Comparison of ENCODE assay signal across 8 mouse cellular contexts in the genomic region with DNA sequence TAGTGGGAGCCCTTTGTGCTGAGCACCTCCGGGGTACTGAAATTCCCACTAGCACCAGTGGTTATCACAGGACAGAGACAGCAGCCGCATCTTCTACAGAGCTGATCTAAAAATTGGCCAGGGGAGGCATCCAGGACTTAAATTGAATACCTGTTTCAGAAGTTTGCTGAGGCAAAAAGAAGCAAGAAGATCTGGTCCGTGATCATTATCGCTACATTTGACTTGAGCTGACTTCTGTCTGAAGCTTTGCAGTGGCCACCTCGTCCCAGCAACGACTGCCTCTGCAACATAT.
DNase-seq lines count a peak whose midpoint lies in the region; ATAC-seq and TF ChIP-seq lines count a peak whose summit lies in the region.

No protein-coding gene starts in this region.

- H3K27me3 ChIP-seq in heart, adult 2 months (ENCODE audit: control insufficient read depth, insufficient read depth, low read length): no peaks in the 10 kb centered on the region
- H3K27me3 ChIP-seq in neural tube, embryonic 11.5 days (ENCODE audit: control insufficient read depth, insufficient read depth, low read length): no peaks in the 10 kb centered on the region
- H3K27me3 ChIP-seq in liver, embryonic 13.5 days: no peaks in the 10 kb centered on the region

- H3K4me3 ChIP-seq in heart, adult 2 months: peak overlapping the region; percentile 46; the same call in 1 of the 2 replicates
- H3K4me3 ChIP-seq in neural tube, embryonic 11.5 days (ENCODE audit: low read depth, low read length): peak overlapping the region; percentile 34; the same call in 1 of the 2 replicates
- H3K4me3 ChIP-seq in liver, embryonic 13.5 days (replicated peaks): no peak overlapping the region

- no peaks in the 10 kb centered on the region for H3K36me3 ChIP-seq in heart, adult 2 months (ENCODE audit: control insufficient read depth, insufficient read depth, low read length)
- no peaks in the 10 kb centered on the region for H3K36me3 ChIP-seq in neural tube, embryonic 11.5 days (ENCODE audit: control insufficient read depth, insufficient read depth, low read length)
- H3K36me3 ChIP-seq in liver, embryonic 13.5 days: no peaks in the 10 kb centered on the region

- no peak for TF ChIP-seq POLR2A in heart, adult 2 months (IDR thresholded peaks at IDR 0.05; ENCODE audit: insufficient read depth, low read depth, low read length)

- no peak for TF ChIP-seq CTCF in heart, adult 2 months (IDR thresholded peaks at IDR 0.05)

- no peak for DNase-seq in heart, adult 2 months
- no peak for DNase-seq in heart, postnatal 10 days
- DNase-seq in neural tube, embryonic 11.5 days (ENCODE audit: low spot score): no peak
- no peak for DNase-seq in neural tube, embryonic 10.5 days (ENCODE audit: extremely low spot score, low spot score)
- no peak for DNase-seq in liver, embryonic 13.5 days
- DNase-seq in cerebellum, adult 9-10 months: no peak
- DNase-seq in layer of hippocampus, postnatal 36 days: no peak
- no peak for DNase-seq in ovary, adult 18-20 months (ENCODE audit: low spot score)

- intact Hi-C loops in heart, adult 2 months (cut with DNase I): loop anchor here (5.0 to 10.0 kb wide), 4 partner anchors 63 to 1660 kb away; a partner anchor contains a TSS
- intact Hi-C loops in heart, postnatal 10 days (cut with DNase I): loop anchor here (5.0 kb wide), 2 partner anchors 50 to 80 kb away; no protein-coding TSS in a partner anchor

- H3K79me2 ChIP-seq in heart, adult 2 months (replicated peaks; ENCODE audit: control insufficient read depth, insufficient read depth, low read length): no peaks in the 10 kb centered on the region

- no peak for ATAC-seq in neural tube, embryonic 11.5 days (ENCODE audit: insufficient read depth, low FRiP score, low TSS enrichment)
- no peak for ATAC-seq in liver, embryonic 13.5 days (ENCODE audit: low read depth)

- H3K4me2 ChIP-seq in neural tube, embryonic 11.5 days (ENCODE audit: low read depth): peak overlapping the region; percentile 62
- H3K4me2 ChIP-seq in liver, embryonic 13.5 days: 0 out of 2 replicates have a peak overlapping the region, but pooled peaks have one; percentile 54

- H3K27ac ChIP-seq in heart, adult 2 months: peak overlapping the region; percentile 75; the same call in 1 of the 2 replicates
- 0 out of 2 replicates have a peak overlapping the region, but pooled peaks have one; percentile 65 for H3K27ac ChIP-seq in neural tube, embryonic 11.5 days (ENCODE audit: low read depth, low read length)
- no peak overlapping the region for H3K27ac ChIP-seq in liver, embryonic 13.5 days

- H3K9ac ChIP-seq in heart, adult 2 months (ENCODE audit: low read depth, low read length): no peak overlapping the region
- H3K9ac ChIP-seq in neural tube, embryonic 11.5 days (ENCODE audit: low read length): no peak overlapping the region
- no peak overlapping the region for H3K9ac ChIP-seq in liver, embryonic 13.5 days

- WGBS in heart, adult 2 months: 31% methylated on average over 6 of the region's 6 CpGs
- 21% methylated on average over 6 of the region's 6 CpGs for WGBS in neural tube, embryonic 11.5 days
- 12% methylated on average over 6 of the region's 6 CpGs for WGBS in liver, embryonic 13.5 days (ENCODE audit: insufficient replicate concordance)

- H3K4me1 ChIP-seq in heart, adult 2 months (ENCODE audit: control insufficient read depth, insufficient read depth, low read length): peaks cover 7% of the 10 kb centered on the region
- peaks cover 10% of the 10 kb centered on the region; the same call in 1 of the 2 replicates for H3K4me1 ChIP-seq in neural tube, embryonic 11.5 days (ENCODE audit: control insufficient read depth, insufficient read depth, low read length)
- 0 out of 2 replicates have a peak, but pooled peaks cover 4% of the 10 kb centered on the region for H3K4me1 ChIP-seq in liver, embryonic 13.5 days (replicated peaks)

- TF ChIP-seq EP300 in heart, adult 2 months (IDR thresholded peaks at IDR 0.05; ENCODE audit: insufficient read depth, low read depth, low read length): no peak

- no peaks in the 10 kb centered on the region for H3K9me3 ChIP-seq in neural tube, embryonic 11.5 days (ENCODE audit: control insufficient read depth, low read length)
- H3K9me3 ChIP-seq in liver, embryonic 13.5 days (replicated peaks): no peaks in the 10 kb centered on the region
